Mouse (Mus musculus): Measurements from ENCODE around the gene Polr3e. TPM values are rescaled to one million over a fixed set of nuclear protein-coding genes. Genes with fewer than 3 reads are reported as not detected.
"Not testable (repeated sequence)": the region's sequence is repeated elsewhere in the genome, so short reads cannot be mapped to it uniquely, and the experiment has no call there.

Polr3e gene
- total and polyA plus RNA-seq, 3 experiments, result 6.1 to 8.3 (median 8.0) TPM

DNA sequence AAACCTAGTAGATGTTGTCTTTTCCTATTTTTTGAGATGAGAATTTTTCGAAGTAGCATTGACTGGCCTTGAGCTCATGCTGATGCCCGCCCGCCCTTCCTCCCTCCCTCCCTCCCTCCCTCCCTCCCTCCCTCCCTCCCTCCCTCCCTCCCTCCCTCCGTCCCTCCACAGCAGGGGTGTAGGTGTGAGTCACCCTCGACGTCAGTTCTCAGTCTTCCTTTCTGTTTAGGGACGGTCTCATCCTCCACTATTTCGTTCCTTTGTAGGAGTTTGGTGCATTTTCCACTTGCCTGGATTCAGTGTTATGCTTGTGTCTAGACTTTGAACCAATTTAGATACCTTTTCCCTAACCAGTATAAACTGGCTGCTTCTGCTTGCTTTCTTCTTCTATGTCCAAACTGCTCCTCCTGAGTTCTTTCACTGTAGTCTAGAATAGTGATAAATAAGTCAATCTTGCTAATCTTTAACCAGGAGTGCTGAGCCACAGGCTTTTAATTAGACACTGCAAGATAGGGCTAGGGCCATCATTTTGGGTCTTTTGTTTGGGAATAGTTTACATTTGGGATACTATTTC, 26.5 kb downstream of the Polr3e start:
- Histone ChIP-seq H3K27ac (no peak overlapping the region), H3K9ac (ENCODE audit: low read depth, low read length) (no peak overlapping the region), H3K4me1 (ENCODE audit: control insufficient read depth, insufficient read depth, low read length) (no peaks in the 10 kb centered on the region), H3K36me3 (ENCODE audit: control insufficient read depth, insufficient read depth, low read length) (no peaks in the 10 kb centered on the region), H3K27me3 (ENCODE audit: control insufficient read depth, insufficient read depth, low read length) (no peaks in the 10 kb centered on the region), H3K79me2 (replicated peaks; ENCODE audit: control insufficient read depth, insufficient read depth, low read length) (no peaks in the 10 kb centered on the region), H3K4me3 (no peak overlapping the region)
- 62% methylated on average over 7 of the region's 8 CpGs for WGBS
- DNase-seq, result no peak
- intact Hi-C loops (cut with DNase I), result no loop called here
- TF ChIP-seq EP300 (IDR thresholded peaks at IDR 0.05; ENCODE audit: insufficient read depth, low read depth, low read length) (no peak), CTCF (IDR thresholded peaks at IDR 0.05) (no peak), POLR2A (IDR thresholded peaks at IDR 0.05; ENCODE audit: insufficient read depth, low read depth, low read length) (no peak)

DNA sequence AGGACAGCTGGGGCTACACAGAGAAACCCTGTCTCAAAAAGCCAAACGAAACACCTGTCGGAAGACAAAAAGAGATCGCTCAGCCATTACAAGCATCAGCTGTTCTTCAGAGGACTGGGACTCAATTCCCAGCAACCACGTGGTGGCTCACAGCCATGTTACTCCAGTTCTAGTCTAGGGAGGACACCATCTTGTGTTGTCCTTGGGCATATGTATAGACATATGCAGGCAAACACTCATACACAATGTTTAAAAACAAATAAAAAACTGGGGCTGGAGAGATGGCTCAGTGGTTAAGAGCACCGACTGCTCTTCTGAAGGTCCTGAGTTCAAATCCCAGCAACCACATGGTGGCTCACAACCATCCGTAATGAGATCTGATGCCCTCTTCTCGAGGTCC, 36.0 kb downstream of the Polr3e start:
- 88% methylated on average over 7 of the region's 7 CpGs for WGBS
- H3K27ac ChIP-seq; intact Hi-C loops (cut with DNase I); DNase-seq; H3K4me1 ChIP-seq (ENCODE audit: control insufficient read depth, insufficient read depth, low read length); H3K79me2 ChIP-seq (replicated peaks; ENCODE audit: control insufficient read depth, insufficient read depth, low read length); H3K36me3 ChIP-seq (ENCODE audit: control insufficient read depth, insufficient read depth, low read length); H3K9ac ChIP-seq (ENCODE audit: low read depth, low read length); H3K4me3 ChIP-seq; H3K27me3 ChIP-seq (ENCODE audit: control insufficient read depth, insufficient read depth, low read length): not testable (repeated sequence)

DNA sequence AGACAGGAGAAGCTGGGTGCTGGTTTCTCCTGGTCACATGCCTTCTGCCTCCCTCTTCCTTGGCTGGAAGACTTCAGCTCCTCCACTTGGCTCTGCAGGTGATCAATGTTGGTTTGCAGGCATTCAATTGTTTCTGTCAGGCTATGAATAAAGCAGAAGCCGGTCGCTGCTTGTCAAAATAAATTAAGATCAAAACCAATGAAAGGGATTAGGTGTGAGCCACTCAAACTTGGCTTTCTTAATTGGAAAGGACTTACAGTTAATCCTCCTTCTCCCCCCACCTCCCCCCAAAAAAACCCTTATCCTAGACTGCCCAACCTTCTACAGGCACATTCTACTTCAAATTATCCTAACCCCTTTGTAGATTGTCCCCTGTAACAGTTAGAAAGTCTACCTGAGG, 42.6 kb downstream of the Polr3e start:
- DNase-seq, result no peak
- TF ChIP-seq POLR2A (IDR thresholded peaks at IDR 0.05; ENCODE audit: insufficient read depth, low read depth, low read length) (no peak), CTCF (IDR thresholded peaks at IDR 0.05) (no peak), EP300 (IDR thresholded peaks at IDR 0.05; ENCODE audit: insufficient read depth, low read depth, low read length) (no peak)

DNA sequence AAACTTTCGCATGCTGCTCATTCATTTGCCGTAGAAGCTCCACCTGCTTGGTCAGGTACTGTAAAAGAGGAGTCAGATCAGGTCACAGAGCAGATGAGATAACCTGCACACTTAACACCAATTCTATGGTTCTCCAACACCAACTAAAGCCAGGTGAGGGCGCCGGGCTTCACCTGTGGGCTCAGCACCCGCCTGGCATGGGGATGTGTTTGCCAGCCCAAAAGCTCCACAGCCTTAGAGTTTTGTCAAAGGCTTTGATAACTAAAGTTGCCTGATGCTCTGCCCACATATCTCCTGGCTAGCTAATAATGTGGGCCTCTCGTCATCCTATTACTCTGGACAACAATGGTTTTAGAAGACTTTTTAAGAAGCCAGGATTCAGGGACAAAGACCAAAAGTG, 43.1 kb downstream of the Polr3e start:
- H3K4me3 ChIP-seq, result no peak overlapping the region
- intact Hi-C loops (cut with DNase I), result no loop called here
- no peaks in the 10 kb centered on the region; the same call in none of the 2 replicates for H3K36me3 ChIP-seq (ENCODE audit: control insufficient read depth, insufficient read depth, low read length)
- DNase-seq, result no peak
- peaks cover 5% of the 10 kb centered on the region for H3K4me1 ChIP-seq (ENCODE audit: control insufficient read depth, insufficient read depth, low read length)
- 92% methylated on average over 6 of the region's 6 CpGs for WGBS
- no peaks in the 10 kb centered on the region for H3K79me2 ChIP-seq (replicated peaks; ENCODE audit: control insufficient read depth, insufficient read depth, low read length)
- H3K9ac ChIP-seq (ENCODE audit: low read depth, low read length), result no peak overlapping the region
- H3K27ac ChIP-seq, result no peak overlapping the region
- TF ChIP-seq CTCF (IDR thresholded peaks at IDR 0.05), result 0 out of 2 replicates have a peak, but pooled peaks have one; percentile 14
- no peak for TF ChIP-seq POLR2A (IDR thresholded peaks at IDR 0.05; ENCODE audit: insufficient read depth, low read depth, low read length)
- H3K27me3 ChIP-seq (ENCODE audit: control insufficient read depth, insufficient read depth, low read length), result no peaks in the 10 kb centered on the region

More for the DNA sequence above, 42.6 kb downstream of the Polr3e start:
- Histone ChIP-seq H3K4me1 (ENCODE audit: control insufficient read depth, insufficient read depth, low read length) (peaks cover 5% of the 10 kb centered on the region), H3K4me3 (no peak overlapping the region), H3K36me3 (ENCODE audit: control insufficient read depth, insufficient read depth, low read length) (no peaks in the 10 kb centered on the region; the same call in none of the 2 replicates), H3K27ac (no peak overlapping the region), H3K9ac (ENCODE audit: low read depth, low read length) (no peak overlapping the region), H3K27me3 (ENCODE audit: control insufficient read depth, insufficient read depth, low read length) (no peaks in the 10 kb centered on the region), H3K79me2 (replicated peaks; ENCODE audit: control insufficient read depth, insufficient read depth, low read length) (no peaks in the 10 kb centered on the region)
- WGBS, result 90% methylated on average over 2 of the region's 2 CpGs
- intact Hi-C loops (cut with DNase I), result no loop called here

DNA sequence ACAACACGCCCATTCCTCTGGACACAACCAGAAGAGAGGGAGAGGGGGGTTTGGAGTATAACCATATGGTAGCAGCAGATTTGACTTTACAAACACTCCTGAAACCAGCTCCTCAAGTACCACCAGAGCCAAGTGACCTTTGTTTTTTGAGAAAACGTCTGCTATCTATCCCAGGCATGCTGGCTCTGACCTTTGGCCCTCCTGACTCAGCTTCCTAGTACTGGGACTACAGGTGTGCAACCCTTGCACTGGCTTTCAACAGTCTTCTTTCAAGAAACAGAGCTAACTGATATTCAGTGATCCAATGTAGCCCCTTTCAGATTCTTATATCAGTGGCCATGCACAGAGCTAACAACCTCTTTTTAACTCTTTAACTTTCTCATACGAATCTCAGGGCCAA, 44.3 kb downstream of the Polr3e start:
- WGBS, result 64% methylated on average over 3 of the region's 3 CpGs
- intact Hi-C loops (cut with DNase I), result no loop called here
- no peak for DNase-seq
- TF ChIP-seq CTCF (IDR thresholded peaks at IDR 0.05), result no peak
- TF ChIP-seq EP300 (IDR thresholded peaks at IDR 0.05; ENCODE audit: insufficient read depth, low read depth, low read length), result no peak
- TF ChIP-seq POLR2A (IDR thresholded peaks at IDR 0.05; ENCODE audit: insufficient read depth, low read depth, low read length), result no peak
- Histone ChIP-seq H3K36me3 (ENCODE audit: control insufficient read depth, insufficient read depth, low read length) (no peaks in the 10 kb centered on the region; the same call in 1 of the 2 replicates), H3K27me3 (ENCODE audit: control insufficient read depth, insufficient read depth, low read length) (no peaks in the 10 kb centered on the region), H3K9ac (ENCODE audit: low read depth, low read length) (no peak overlapping the region), H3K27ac (no peak overlapping the region), H3K4me1 (ENCODE audit: control insufficient read depth, insufficient read depth, low read length) (0 out of 2 replicates have a peak, but pooled peaks cover 2% of the 10 kb centered on the region), H3K4me3 (no peak overlapping the region), H3K79me2 (replicated peaks; ENCODE audit: control insufficient read depth, insufficient read depth, low read length) (no peaks in the 10 kb centered on the region)

DNA sequence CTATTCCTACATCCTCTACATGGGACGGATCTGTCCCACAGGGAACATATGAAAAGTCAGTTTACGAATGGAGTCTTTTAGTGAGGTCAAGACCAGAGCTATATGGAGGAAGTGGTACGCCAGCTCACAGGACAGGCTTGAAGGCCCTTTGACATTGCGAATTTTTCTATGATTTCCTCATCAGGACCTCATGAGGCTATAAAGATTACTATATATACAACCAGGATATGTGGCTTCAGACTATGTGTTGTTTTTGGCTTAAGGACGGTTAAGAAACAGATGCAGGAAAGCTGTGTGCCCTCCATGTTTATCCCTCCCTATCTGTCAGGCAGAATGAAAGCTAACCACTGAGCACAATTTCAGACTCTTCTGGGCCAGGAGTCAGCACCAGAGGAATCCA, 45.6 kb downstream of the Polr3e start:
- H3K36me3 ChIP-seq (ENCODE audit: control insufficient read depth, insufficient read depth, low read length), result no peaks in the 10 kb centered on the region; the same call in 1 of the 2 replicates
- no peak for DNase-seq
- intact Hi-C loops (cut with DNase I), result no loop called here
- H3K79me2 ChIP-seq (replicated peaks; ENCODE audit: control insufficient read depth, insufficient read depth, low read length), result no peaks in the 10 kb centered on the region
- H3K4me1 ChIP-seq (ENCODE audit: control insufficient read depth, insufficient read depth, low read length), result no peaks in the 10 kb centered on the region
- no peak overlapping the region for H3K4me3 ChIP-seq
- 57% methylated on average over 5 of the region's 5 CpGs for WGBS
- no peak overlapping the region for H3K9ac ChIP-seq (ENCODE audit: low read depth, low read length)
- no peak overlapping the region for H3K27ac ChIP-seq
- TF ChIP-seq CTCF (IDR thresholded peaks at IDR 0.05) (no peak), EP300 (IDR thresholded peaks at IDR 0.05; ENCODE audit: insufficient read depth, low read depth, low read length) (no peak), POLR2A (IDR thresholded peaks at IDR 0.05; ENCODE audit: insufficient read depth, low read depth, low read length) (no peak)
- H3K27me3 ChIP-seq (ENCODE audit: control insufficient read depth, insufficient read depth, low read length), result no peaks in the 10 kb centered on the region
